Mouse (Mus musculus) stomach, postnatal 0 days (tissue): ENCODE measurements around the gene Ly6g6c.

Source experiments
- CTCF ChIP-seq: IDR thresholded peaks from 2 replicates; pipeline ENCODE4 v1.5.1; 2016; ENCODE audit warnings: antibody characterized with exemption, low read depth, mild to moderate bottlenecking, moderate library complexity
- EP300 ChIP-seq: optimal IDR thresholded peaks from 2 replicates; pipeline ENCODE3; 2016; ENCODE audit warnings: antibody characterized with exemption

DNA sequence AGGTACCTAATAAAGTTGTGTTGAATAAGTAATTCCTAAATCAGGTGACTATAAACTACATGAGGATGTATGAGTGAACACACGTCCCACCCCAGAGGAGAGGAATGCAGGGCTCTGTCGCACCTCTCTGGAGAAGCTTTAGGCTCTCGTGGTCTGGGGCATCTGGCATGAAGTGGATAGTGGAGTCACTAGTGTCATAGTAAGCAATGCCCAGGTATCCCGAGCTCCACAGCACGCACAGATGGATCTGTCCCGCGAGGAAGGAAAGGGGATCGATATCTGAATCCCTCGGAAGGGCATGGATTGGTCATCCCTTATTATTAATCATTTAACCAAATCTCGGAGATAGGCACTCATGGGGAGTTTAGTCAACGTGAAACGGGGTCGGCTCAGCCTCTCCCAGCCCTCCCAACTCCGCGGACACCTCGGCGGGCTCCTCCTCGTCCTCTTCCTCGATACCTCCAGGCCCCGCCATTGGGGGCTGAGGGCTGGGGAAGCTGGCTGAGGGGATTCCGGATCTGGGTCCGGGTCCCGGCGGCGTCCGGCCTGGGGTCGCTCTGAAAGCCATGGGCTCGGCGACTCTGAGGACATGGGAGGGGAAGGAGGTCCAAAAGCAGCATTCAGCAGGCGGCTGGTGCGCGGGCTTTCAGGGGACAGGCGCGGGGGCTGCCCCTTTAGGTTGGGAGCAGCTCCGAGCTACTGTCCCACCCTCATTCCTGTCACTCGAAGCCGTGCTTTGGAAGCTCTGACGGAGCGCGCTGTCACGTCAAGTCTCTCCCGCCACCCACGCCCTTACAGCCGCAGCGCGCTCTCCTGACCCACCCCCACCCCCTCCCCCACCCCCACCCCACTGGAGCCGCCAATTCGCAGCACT is 19.1 kb upstream of the Ly6g6c start:
- no peak for TF ChIP-seq CTCF
- no peak for TF ChIP-seq EP300
